Mouse (Mus musculus): ENCODE data around the gene Lsm2.

Gene Lsm2

GRCm38 (mm10) chr17:35012430-35012829 lies 30.8 kb downstream of the Lsm2 start:
- DNase-seq (ENCODE audit: low spot score in 2 of 2), result no peak

- DNase-seq (ENCODE audit: low spot score in 2 of 2), result no peak
Measured at GRCm38 (mm10) chr17:35013221-35013620, 31.6 kb downstream of the Lsm2 start.

GRCm38 (mm10) chr17:35015296-35015695 lies 33.6 kb downstream of the Lsm2 start:
- no peak for DNase-seq (ENCODE audit: low spot score in 2 of 2)

GRCm38 (mm10) chr17:35016376-35016775 lies 34.7 kb downstream of the Lsm2 start, which contains the start of gene Vwa7:
Vwa7 (plus strand) TSS chr17:35016579.
- no peak for DNase-seq (ENCODE audit: low spot score in 2 of 2)

GRCm38 (mm10) chr17:35016791-35017705 lies 35.4 kb downstream of the Lsm2 start:
- no peak for DNase-seq (ENCODE audit: low spot score in 2 of 2)

GRCm38 (mm10) chr17:35017706-35018030 lies 36.0 kb downstream of the Lsm2 start:
- no peak for DNase-seq (ENCODE audit: low spot score in 2 of 2)

GRCm38 (mm10) chr17:35018171-35018570 lies 36.5 kb downstream of the Lsm2 start:
- DNase-seq (ENCODE audit: low spot score in 2 of 2), result no peak

GRCm38 (mm10) chr17:35019894-35020293 lies 38.2 kb downstream of the Lsm2 start:
- no peak for DNase-seq (ENCODE audit: low spot score in 2 of 2)

- DNase-seq (ENCODE audit: low spot score in 2 of 2), result no peak
Measured at GRCm38 (mm10) chr17:35020551-35020950, 38.9 kb downstream of the Lsm2 start.

GRCm38 (mm10) chr17:35021163-35021808 lies 39.6 kb downstream of the Lsm2 start:
- DNase-seq (ENCODE audit: low spot score in 2 of 2), result peak; percentile 88 to 91

GRCm38 (mm10) chr17:35021842-35022477 lies 40.3 kb downstream of the Lsm2 start:
- no peak for DNase-seq (ENCODE audit: low spot score in 2 of 2)

- DNase-seq (ENCODE audit: low spot score in 2 of 2), result no peak
Measured at GRCm38 (mm10) chr17:35022541-35023060, 40.9 kb downstream of the Lsm2 start.

- DNase-seq (ENCODE audit: low spot score in 2 of 2), result no peak
Measured at GRCm38 (mm10) chr17:35023221-35023620, 41.6 kb downstream of the Lsm2 start.

- no peak for DNase-seq (ENCODE audit: low spot score in 2 of 2)
Measured at GRCm38 (mm10) chr17:35023756-35024155, 42.1 kb downstream of the Lsm2 start.

GRCm38 (mm10) chr17:35024261-35024660 lies 42.6 kb downstream of the Lsm2 start:
- DNase-seq (ENCODE audit: low spot score in 2 of 2), result no peak

GRCm38 (mm10) chr17:35024691-35025488 lies 43.2 kb downstream of the Lsm2 start:
- no peak for DNase-seq (ENCODE audit: low spot score in 2 of 2)

- DNase-seq (ENCODE audit: low spot score in 2 of 2), result no peak
Measured at GRCm38 (mm10) chr17:35026206-35026605, 44.5 kb downstream of the Lsm2 start.

GRCm38 (mm10) chr17:35027277-35028068 lies 45.8 kb downstream of the Lsm2 start, which contains the start of gene Sapcd1:
Sapcd1 (minus strand) TSS chr17:35028016.
- DNase-seq (ENCODE audit: low spot score in 2 of 2), result no peak

- no peak for DNase-seq (ENCODE audit: low spot score in 2 of 2)
Measured at GRCm38 (mm10) chr17:35028315-35028714, 46.7 kb downstream of the Lsm2 start.

- DNase-seq (ENCODE audit: low spot score in 2 of 2), result no peak
Measured at GRCm38 (mm10) chr17:35029691-35030532, 48.2 kb downstream of the Lsm2 start.
